Mouse (Mus musculus) NIH3T3 (cell line): Measurements from ENCODE around the gene Vmn1r183.
A peak's percentile ranks its signal among the peaks of the same experiment; 100 is the strongest.
"Not testable (repeated sequence)": the region's sequence is repeated elsewhere in the genome, so short reads cannot be mapped to it uniquely, and the experiment has no call there.

Experiments used
- DNase-seq: peaks from one replicate; pipeline ENCODE4 v3.0.0-alpha.2; 2012; ENCODE audit warnings: low read depth

The Vmn1r183 gene

GRCm38 (mm10) chr7:24052660-24053304, at the start of gene Vmn1r183:
Gene Vmn1r183, plus strand, starts transcription at chr7:24053254.
- no peak for DNase-seq

GRCm38 (mm10) chr7:24074424-24074823, 21.4 kb downstream of the Vmn1r183 start:
- DNase-seq: not testable (repeated sequence)

- peak; percentile 99 for DNase-seq
Observed at GRCm38 (mm10) chr7:24081634-24082431, 28.8 kb downstream of the Vmn1r183 start, which contains the start of gene Zfp180. Gene Zfp180, plus strand, starts transcription at chr7:24081924.

- DNase-seq: peak; percentile 72
Observed at GRCm38 (mm10) chr7:24082457-24083235, 29.6 kb downstream of the Vmn1r183 start.

- DNase-seq: no peak
Observed at GRCm38 (mm10) chr7:24086871-24087270, 33.8 kb downstream of the Vmn1r183 start.

- no peak for DNase-seq
Observed at GRCm38 (mm10) chr7:24087485-24088125, 34.6 kb downstream of the Vmn1r183 start.

- no peak for DNase-seq
Observed at GRCm38 (mm10) chr7:24104403-24104802, 51.3 kb downstream of the Vmn1r183 start.

- peak; percentile 22 for DNase-seq
Observed at GRCm38 (mm10) chr7:24105144-24105703, 52.2 kb downstream of the Vmn1r183 start.

- DNase-seq: no peak
Observed at GRCm38 (mm10) chr7:24110839-24111238, 57.8 kb downstream of the Vmn1r183 start.

GRCm38 (mm10) chr7:24111772-24112155, 58.7 kb downstream of the Vmn1r183 start:
- no peak for DNase-seq

GRCm38 (mm10) chr7:24112156-24112856, 59.3 kb downstream of the Vmn1r183 start, which contains the start of gene Zfp112:
Gene Zfp112, plus strand, starts transcription at chr7:24112314.
- peak; percentile 86 for DNase-seq

GRCm38 (mm10) chr7:24113001-24113400, 59.9 kb downstream of the Vmn1r183 start:
- peak; percentile 62 for DNase-seq
